Mouse (Mus musculus): Measurements from ENCODE around the gene Gm49318. TPM values are rescaled to one million over a fixed set of nuclear protein-coding genes. Genes with fewer than 3 reads are reported as not detected.

Gm49318 gene
- total RNA-seq (2015; ENCODE audit: low replicate concordance) (not detected in 2 replicates), total RNA-seq (2017; ENCODE audit: low replicate concordance) (not detected in 2 replicates)

DNA sequence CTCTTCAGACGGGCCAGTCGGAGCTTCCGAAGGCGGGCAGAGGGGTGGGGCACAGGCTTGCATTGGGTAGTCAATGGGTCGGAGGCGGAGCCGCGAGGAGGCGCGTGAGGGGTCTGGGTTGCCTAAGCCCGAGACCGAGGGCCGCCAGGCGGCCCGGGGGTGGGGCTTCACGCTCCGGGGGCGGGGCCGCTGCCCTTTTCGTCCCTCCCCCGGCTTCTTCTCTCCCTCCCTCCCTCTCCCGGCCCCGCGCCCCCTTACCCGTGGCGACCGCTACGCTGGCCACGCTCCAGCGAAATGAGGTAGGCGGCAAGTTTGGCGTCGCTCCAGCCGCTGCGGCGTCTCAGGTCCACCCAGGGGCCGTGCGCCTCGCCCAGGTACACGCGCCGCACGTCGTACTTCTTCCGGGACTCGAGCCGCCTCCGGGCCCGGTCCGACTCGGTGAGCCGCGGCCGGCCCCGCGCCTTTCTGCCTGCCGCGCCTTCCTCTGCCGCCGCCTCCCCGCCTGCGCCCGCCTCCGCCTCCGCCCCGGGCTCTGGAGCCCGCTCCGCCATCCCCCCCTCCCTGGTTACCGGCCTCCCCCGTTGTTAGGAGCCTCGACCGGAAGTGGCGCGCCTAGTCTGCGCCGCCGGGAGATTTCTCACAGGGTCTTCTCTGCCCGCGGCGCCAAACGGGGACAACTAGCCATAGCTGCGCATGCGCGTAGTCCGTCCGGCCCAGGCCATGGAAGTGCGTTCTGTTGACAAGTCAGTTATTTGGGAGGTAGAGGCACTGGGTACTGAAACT lies at the start of gene Gm49318, which contains the start of gene Zfp653:
Gene Gm49318, minus strand, starts transcription at position 469 of the 783 bp plus-strand sequence.
Gene Zfp653, minus strand, starts transcription at position 586 of the 783 bp plus-strand sequence.
- ATAC-seq (replicated peaks; ENCODE audit: low FRiP score, poor library complexity, severe bottlenecking), result peak; percentile 87

DNA sequence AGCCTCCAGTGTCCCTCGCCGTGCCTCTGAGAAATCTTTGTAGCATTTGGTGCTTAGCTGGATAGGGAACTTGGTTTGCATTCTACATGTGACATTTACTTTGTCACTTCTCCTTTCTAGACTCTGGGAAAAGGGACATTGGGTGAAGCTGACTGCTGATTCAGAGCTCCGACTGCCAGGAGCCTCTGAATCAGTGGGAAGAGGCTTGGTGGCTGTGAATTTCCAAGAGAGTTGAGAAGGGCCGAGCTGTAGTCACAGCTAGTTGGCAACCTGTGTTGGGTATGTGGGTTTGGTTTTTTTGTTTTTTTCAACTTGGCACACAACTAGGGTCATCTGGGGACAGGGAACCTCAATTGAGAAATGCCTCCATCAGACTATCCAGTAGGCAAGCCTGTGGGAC lies 48.5 kb upstream of the Gm49318 start:
- no peak for ATAC-seq (replicated peaks; ENCODE audit: low FRiP score, poor library complexity, severe bottlenecking)

DNA sequence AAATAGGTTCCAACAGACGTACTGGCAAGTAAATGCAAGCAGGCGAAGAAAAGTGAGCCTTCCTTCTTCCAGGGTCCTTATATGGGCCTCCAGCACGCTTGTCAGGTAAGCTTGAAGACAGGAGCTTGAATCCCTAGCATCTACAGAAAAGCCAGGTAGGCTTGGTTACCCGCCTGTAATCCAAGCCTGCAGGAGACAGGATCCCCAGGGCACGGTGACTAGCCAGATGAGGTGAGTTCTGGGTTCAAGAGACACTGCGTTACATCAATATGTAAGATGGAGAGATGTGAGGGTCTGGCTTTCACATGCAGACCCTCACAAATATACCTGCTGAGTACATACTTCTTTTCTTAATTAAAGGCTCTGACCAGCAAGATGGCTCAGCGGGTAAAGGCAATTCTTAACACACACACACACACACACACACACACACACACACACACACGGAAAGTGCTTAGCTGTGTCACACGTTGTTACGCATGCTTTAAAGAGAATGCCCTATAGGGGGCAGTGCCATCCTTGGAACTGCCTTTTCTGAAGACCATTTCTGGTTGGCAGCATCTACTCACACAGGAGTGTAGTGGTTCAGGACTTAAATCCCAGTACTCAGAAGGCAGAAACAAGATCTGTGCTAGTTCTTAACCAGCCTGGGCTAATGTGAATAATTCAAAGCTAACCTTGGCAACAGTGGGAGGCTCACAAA lies 46.8 kb upstream of the Gm49318 start:
- ATAC-seq (replicated peaks; ENCODE audit: low FRiP score, poor library complexity, severe bottlenecking), result peak; percentile 43; the same call in 1 of the 2 replicates

DNA sequence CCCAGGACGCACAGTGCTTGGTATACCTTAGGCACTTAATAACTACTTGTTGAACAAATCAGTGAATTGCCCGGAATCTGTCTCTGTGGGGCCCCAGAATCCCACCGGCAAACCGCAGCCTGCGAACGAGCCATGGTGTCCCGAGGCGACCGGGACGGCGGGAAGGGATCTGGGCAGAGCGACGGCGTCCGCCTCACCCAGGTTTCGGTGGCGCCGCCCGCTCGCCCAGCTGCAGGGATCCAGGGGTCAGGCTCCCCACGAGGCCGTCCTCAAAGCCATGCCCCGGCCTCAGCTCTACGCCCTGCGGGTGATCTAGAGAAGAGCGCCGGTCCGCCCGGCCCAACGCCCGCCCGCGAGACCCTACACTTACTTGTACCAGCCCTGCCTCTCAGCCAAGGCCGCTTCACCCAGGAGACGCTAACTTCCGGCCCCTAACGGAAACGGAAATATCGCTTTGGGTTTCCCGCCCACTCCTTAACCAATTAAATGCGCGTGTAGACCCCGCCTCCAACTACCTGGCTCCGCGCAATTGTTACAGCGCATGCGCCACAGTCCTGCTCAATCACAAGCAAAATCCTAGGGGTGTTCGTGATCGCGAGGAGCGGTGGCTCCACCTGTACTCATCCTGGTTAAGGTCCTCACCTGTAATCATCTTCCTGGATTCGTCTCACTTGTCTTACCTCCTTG lies 45.8 kb upstream of the Gm49318 start, which contains the start of gene Elof1:
Gene Elof1, minus strand, starts transcription at position 433 of the 687 bp plus-strand sequence.
- ATAC-seq (replicated peaks; ENCODE audit: low FRiP score, poor library complexity, severe bottlenecking), result peak; percentile 86

DNA sequence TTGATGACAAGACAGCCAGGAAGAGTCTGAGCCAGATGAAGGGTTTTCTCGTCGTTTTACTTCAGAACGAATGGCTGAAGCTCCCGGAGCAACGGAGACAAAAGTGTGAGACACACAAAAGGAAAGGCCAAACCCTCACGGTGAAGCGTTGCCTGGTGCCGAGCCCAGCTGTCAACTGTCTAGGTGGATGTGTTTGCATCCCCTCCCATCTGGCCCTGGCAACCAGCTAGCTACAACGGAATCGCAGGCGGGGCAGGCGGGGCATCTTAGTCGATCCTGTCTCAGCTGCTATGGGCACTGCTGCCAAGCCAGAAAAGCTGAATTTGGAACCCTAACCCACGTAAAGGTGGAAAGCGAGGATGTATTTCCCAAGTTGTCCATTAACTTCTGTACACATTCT lies 45.0 kb upstream of the Gm49318 start:
- no peak for ATAC-seq (replicated peaks; ENCODE audit: low FRiP score, poor library complexity, severe bottlenecking)

DNA sequence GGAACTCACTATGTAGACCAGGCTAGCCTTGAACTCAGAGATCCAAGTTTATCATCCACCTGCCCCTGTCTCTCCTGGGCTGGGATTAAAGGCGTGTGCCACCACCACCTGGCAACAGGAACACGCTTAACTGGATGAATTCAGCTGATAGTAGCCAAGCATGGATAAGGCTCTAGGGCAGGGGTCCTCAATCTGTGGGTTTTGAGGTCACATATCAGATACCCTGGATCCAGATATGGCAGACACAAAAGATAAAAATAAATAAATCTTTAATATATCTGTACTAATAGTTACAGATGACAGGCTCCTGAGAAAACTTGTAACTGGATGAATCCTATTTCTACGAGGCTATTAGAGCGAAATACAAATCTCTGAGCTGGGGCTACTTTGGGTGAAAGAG lies 44.6 kb upstream of the Gm49318 start:
- ATAC-seq (replicated peaks; ENCODE audit: low FRiP score, poor library complexity, severe bottlenecking), result no peak

DNA sequence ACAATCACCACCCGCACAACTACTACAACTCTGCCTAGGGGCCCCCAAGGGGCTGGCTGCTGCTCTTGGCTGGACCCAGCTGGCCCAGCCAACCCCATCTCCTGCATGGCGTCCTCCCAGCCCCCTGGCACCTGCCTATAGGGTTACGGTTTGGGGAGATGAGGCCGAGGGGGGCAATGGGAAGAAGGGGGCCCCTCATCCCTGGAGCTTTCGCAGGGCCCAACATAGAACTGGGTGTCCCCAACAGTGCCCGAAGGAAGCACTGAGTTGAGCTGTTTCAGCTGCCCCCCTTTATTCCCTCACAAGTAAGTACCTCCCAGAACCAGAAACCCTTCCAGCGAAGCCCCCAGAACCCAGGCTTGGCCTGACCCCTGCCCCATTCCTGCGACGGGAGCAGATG lies 37.1 kb upstream of the Gm49318 start:
- ATAC-seq (replicated peaks; ENCODE audit: low FRiP score, poor library complexity, severe bottlenecking), result no peak

DNA sequence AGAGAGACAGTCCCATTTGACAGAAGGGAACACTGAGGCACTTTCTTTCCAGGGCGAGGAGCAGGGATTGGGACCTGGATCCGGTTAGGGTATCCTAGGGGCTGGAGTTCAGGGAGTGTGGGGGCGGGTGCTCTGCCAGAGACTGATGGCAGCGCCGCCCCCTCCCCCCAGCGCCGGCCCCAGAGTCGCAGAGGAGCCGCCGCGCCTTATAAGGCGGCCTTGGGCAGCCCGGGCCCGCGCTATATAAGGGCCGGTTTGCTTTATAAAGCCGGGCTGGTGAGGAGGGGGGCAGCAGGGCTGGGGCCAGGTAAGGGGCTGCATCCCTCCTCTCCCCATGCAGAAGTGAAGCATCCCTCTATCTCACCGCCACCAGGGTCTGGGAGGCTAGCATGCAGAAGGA lies 28.9 kb upstream of the Gm49318 start:
- ATAC-seq (replicated peaks; ENCODE audit: low FRiP score, poor library complexity, severe bottlenecking), result no peak

DNA sequence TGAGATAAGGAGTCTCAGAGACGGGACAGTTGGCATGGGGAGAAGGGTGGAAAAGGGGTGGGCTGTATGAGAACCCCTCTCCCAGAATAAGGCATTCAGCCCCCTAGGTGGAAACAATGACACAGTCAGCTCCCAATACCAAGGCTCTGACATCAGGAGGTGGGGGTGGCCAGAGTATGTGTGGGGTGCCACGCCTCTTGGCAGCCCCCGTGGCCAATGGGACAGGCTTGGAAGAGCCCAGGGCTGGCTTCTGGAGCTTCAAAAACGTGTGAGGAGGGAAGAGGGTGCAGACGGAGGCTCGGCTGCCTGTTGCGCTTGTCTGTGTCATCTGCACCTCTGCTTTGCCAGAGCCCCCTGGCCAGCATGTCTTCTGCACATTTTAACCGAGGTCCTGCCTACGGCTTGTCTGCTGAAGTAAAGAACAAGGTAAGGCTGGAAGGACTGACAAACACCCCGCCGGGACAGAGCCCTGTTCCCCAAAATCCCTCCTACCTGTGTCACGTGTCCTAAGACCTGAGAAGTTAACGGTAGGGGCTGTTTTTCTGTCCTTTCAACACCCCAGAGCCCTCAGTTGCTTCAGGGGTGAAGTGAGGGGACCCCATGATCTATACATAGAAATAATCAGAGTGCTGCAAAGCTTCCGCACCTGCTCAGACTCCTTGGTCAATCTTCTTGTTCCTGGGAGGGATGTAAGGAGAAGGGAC lies 28.1 kb upstream of the Gm49318 start, which contains the start of gene Cnn1:
Gene Cnn1, plus strand, starts transcription at position 224 of the 704 bp plus-strand sequence.
- no peak for ATAC-seq (replicated peaks; ENCODE audit: low FRiP score, poor library complexity, severe bottlenecking)

DNA sequence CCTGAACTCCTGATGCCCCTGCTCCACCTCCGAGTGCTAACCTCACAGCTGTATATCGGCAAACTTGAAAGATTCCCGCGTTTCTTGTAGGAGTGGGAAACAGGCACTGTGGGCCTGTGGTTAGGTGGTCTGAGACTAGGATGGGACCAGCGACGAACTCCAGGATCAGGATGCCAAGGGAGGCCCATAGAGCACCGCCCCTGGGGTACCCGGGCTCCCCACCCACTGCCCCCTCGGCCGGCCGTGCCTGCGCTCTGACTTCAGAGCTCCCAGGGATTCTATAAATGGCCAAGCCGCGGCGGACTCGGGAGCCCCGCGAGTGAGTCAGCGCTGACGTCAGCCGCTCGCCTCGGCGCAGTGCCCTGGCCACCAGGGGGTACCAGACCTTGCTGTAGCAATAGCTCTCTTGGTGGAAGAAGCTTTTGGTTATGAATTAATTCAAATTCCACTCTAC lies 24.8 kb upstream of the Gm49318 start:
- peak; percentile 92 for ATAC-seq (replicated peaks; ENCODE audit: low FRiP score, poor library complexity, severe bottlenecking)

DNA sequence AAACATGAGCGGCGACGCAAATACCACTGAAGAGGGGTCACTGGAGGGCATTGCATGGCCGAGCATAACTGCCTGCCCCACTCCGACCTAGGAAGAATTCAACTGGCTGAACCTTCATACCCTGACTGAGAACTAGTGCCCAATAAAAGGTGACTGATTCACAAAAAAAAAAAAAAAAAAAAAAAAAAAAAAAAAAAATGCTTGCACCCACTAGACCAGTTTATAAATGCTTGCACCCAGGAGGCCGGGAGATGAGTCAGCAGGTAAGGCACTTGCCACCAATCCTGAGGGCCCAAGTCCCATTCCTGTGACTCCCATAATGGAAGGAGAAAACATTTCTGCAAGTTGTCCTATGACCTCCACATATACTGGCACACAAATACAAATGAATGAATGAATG lies 21.7 kb upstream of the Gm49318 start:
- no peak for ATAC-seq (replicated peaks; ENCODE audit: low FRiP score, poor library complexity, severe bottlenecking)

DNA sequence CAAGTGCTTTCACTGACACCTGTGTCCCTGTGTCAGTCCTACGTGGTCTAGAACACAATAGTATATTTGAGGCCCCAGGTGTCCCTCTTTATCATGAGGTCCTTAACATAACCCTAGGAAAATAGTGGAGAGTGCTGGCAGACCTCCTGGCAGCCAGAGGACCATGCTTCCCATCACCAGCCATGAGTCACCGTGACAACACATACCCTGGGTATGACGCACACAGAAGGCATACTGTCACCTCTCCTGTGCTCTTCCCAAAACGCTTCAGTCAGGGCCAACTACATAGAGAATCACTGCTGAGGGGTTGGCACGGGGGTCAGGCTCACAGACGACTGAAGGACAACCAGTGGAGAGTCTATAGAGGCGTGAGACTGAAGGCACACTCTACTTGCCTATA lies 18.9 kb upstream of the Gm49318 start:
- no peak for ATAC-seq (replicated peaks; ENCODE audit: low FRiP score, poor library complexity, severe bottlenecking)

DNA sequence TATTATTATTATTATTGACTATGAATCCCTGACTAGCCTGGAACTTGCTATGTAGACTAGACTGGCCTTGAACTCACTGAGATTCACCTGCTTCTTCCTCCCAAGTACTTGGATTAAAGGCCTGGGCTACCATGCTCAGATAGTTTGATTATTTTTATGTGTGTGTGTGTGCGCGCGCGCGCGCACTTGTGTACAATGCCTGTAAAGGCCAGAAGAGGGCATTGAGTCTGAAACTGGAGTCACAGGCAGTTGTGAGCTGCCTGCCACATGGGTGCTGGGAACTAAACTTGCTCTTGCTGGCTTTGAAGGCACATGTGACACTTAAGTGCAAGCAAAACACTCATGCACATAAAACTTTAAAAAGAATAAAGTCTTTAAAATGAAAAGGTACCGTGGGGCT lies 18.2 kb upstream of the Gm49318 start:
- ATAC-seq (replicated peaks; ENCODE audit: low FRiP score, poor library complexity, severe bottlenecking), result no peak

DNA sequence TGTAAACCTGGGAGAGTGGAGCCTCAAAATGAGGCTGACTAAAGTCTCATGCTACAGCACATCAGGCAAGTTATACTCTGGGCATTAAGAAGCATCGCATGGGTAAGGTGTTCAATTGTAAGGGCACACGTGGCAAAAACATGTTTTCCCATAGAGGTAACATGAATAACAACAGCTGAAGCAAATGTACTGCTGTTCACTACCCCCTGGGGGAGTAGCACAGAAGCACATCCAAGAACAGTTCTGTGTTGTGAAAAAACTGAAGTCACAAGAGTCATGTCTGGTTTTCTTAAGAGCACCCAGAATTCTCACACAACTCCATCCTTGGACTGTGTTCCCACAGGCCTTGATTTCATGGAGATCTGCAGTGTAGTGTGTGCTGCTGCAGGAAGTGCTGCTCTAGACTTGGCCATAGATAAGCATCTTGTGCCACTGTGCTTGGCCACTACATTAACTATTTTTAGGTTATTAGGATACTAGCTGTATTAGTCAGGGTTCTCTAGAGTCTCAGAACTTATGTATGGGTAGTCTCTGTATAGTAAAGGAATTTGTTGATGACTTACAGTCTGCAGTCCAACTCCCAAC lies 16.1 kb upstream of the Gm49318 start:
- ATAC-seq (replicated peaks; ENCODE audit: low FRiP score, poor library complexity, severe bottlenecking), result no peak

DNA sequence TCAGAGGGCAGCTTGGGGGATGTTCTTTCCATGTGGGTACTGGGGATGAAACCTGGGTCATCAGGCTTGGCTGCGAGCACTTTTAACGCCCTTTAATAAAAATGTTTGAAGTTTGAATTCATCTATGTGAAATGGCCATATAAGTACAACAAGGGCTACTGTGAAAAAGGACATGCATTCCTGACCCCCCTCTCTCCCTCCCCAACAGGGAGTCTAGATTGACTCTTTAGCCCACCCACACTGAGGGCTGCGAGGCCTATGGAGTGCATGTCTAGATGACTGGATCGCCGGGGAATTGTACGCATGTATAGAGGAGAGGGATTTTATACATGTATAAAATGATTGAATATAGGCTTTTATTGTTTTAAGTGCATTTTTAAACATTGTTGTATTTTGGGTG lies 15.0 kb upstream of the Gm49318 start:
- ATAC-seq (replicated peaks; ENCODE audit: low FRiP score, poor library complexity, severe bottlenecking), result no peak

DNA sequence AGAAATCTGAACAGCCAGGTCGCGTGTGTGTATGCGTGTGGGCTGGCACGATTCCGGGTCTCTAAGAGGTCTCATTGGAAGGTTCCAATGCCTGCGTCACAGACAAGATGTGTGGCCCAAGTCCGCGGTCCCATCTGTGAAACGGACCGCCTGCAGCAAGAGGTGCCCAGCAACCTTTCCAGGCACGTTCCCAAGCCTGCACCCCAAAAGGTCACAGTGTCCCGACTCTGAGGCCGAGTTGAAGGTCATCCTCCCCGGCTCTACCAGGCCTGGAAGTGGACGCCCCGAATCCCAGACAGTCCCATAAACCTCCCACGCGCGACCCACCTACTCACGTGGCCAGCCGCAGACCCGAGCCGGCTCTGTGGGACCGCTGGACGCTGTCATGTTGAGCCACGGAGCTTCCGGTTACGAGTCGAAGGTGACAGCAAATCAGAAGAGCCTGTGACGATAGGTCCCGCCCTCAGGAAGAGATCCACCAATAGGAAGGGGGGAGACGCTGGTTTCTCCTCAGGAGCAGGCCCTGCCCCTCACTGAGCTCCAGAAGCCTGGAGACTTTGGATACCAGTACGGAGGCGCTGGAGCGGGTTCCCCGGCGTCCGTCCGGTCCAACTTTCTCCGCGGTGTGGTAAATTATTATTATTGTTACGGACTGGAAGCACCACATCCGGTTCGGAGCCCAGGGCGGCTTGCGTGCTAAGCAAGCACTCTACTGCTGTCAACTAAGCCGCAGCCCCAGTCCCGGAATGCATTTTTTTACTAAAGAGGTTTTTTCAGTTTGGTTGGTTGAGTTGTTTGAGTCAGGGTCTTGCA lies 14.2 kb upstream of the Gm49318 start, which contains the start of gene Ecsit:
Gene Ecsit, minus strand, starts transcription at position 417 of the 813 bp plus-strand sequence.
- peak; percentile 100 for ATAC-seq (replicated peaks; ENCODE audit: low FRiP score, poor library complexity, severe bottlenecking)

DNA sequence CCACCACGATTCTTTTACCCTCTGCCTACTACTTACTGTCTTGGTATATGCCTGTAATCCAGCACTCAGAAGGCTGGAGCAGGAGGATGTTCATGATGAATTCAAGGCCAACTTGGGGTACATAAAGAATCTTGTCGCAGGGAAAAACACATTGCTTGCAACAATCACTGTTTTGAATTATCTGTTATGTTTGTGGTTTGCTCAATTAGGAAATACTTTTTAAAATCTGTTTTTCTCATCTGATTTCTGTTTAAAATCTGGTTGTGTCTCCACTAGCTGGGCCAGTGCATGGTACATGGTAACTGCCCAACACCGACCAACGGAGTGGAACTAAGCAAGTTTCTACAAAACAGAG lies 13.6 kb upstream of the Gm49318 start:
- no peak for ATAC-seq (replicated peaks; ENCODE audit: low FRiP score, poor library complexity, severe bottlenecking)

DNA sequence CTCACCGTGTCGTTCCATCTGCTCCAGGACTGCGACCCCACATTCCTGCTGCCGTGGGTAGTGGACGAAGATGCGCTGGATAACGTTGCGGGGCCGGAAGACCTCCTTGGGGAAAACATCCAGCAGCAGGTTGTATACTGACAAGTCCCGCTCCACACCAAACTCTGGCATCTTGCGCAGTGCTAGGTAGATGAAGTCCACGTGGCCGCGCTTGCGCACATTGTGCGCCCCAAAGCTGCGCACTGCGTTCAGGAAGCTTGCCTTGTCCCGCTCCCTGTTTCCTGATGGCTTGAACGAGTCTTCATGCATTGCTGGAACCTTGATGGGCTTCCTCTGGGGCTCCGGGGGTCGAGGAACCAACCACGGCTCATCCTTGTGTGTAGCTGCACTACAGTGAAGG lies 5.2 kb upstream of the Gm49318 start:
- no peak for ATAC-seq (replicated peaks; ENCODE audit: low FRiP score, poor library complexity, severe bottlenecking)

Measured in erythroid progenitor cell, adult 5-6 weeks (primary cell).